Mouse (Mus musculus) kidney, adult 8-10 months (tissue): ENCODE measurements around the gene Abt1.

Source experiments
- DNase-seq, 2 experiments: peaks; one replicate each; pipeline ENCODE4 v3.0.0; 2022

Gene Abt1

GRCm38 (mm10) chr13:23437908-23438307, 14.2 kb upstream of the Abt1 start:
- peak; percentile 89 to 95 for DNase-seq

GRCm38 (mm10) chr13:23436861-23437822, 13.5 kb upstream of the Abt1 start:
- peak; percentile 54 to 85 for DNase-seq

- DNase-seq = peak in 1 of 2 experiments; percentile 55
Observed at GRCm38 (mm10) chr13:23436231-23436661, 12.6 kb upstream of the Abt1 start.

- no peak for DNase-seq
Observed at GRCm38 (mm10) chr13:23435676-23436075, 12.0 kb upstream of the Abt1 start.

- no peak for DNase-seq
Observed at GRCm38 (mm10) chr13:23435241-23435640, 11.6 kb upstream of the Abt1 start.

GRCm38 (mm10) chr13:23434426-23434825, 10.8 kb upstream of the Abt1 start:
- no peak for DNase-seq

GRCm38 (mm10) chr13:23433801-23434200, 10.1 kb upstream of the Abt1 start:
- DNase-seq = no peak

GRCm38 (mm10) chr13:23433206-23433605, 9.5 kb upstream of the Abt1 start:
- DNase-seq = no peak

GRCm38 (mm10) chr13:23432562-23433201, 9.0 kb upstream of the Abt1 start:
- DNase-seq = peak; percentile 95 to 98

- peak; percentile 81 to 90 for DNase-seq
Observed at GRCm38 (mm10) chr13:23431351-23431771, 7.7 kb upstream of the Abt1 start.

- DNase-seq = peak; percentile 81 to 87
Observed at GRCm38 (mm10) chr13:23430734-23431133, 7.1 kb upstream of the Abt1 start.

- DNase-seq = no peak
Observed at GRCm38 (mm10) chr13:23429771-23430380, 6.2 kb upstream of the Abt1 start.

GRCm38 (mm10) chr13:23428166-23428993, 4.7 kb upstream of the Abt1 start:
- DNase-seq = no peak

GRCm38 (mm10) chr13:23427401-23427910, 3.8 kb upstream of the Abt1 start:
- DNase-seq = no peak

GRCm38 (mm10) chr13:23426922-23427321, 3.3 kb upstream of the Abt1 start:
- no peak for DNase-seq

GRCm38 (mm10) chr13:23426335-23426734, 2.7 kb upstream of the Abt1 start:
- peak in 1 of 2 experiments; percentile 45 for DNase-seq

GRCm38 (mm10) chr13:23425505-23425904, 1.8 kb upstream of the Abt1 start:
- peak; percentile 50 to 75 for DNase-seq

- peak; percentile 88 to 90 for DNase-seq
Observed at GRCm38 (mm10) chr13:23424494-23425325, 1.0 kb upstream of the Abt1 start.

GRCm38 (mm10) chr13:23424052-23424380, 350 bp upstream of the Abt1 start:
- no peak for DNase-seq

GRCm38 (mm10) chr13:23422351-23422750, 1.3 kb downstream of the Abt1 start:
- DNase-seq = no peak
